Mouse (Mus musculus) ES-E14 (cell line): ENCODE data around the gene Slc43a2. TPM values are rescaled to one million over a fixed set of nuclear protein-coding genes. Genes with fewer than 3 reads are reported as not detected.

ENCODE experiments used
- DNase-seq: peaks from one replicate; pipeline ENCODE4 v3.0.0-alpha.2; 2013; ENCODE audit warnings: low read depth, low spot score
- H3K27ac ChIP-seq: 2 replicates; pipeline ENCODE4 v1.5.1; 2012; ENCODE audit warnings: low read depth, mild to moderate bottlenecking, low read length, moderate library complexity, mixed read lengths; ENCODE audit not compliant: poor library complexity, insufficient read depth, severe bottlenecking
- H3K36me3 ChIP-seq: 2 replicates; pipeline ENCODE4 v1.6.1; 2012; ENCODE audit warnings: mild to moderate bottlenecking, low read length, moderate library complexity, mixed read lengths; ENCODE audit not compliant: control insufficient read depth, poor library complexity, insufficient read depth, severe bottlenecking
- H3K4me1 ChIP-seq, 2 experiments: fragments of 150-350 bp in 1 of 2; sonication (generic) in 1 of 2; 2 replicates each; pipeline ENCODE4 v1.6.1; 2012; ENCODE audit warnings: low read length in 2 of 2, mild to moderate bottlenecking in 1 of 2, mixed read lengths in 1 of 2; ENCODE audit not compliant: control insufficient read depth in 2 of 2, insufficient read depth in 2 of 2, poor library complexity in 1 of 2
- H3K4me3 ChIP-seq, 2 experiments: fragments of 150-350 bp in 1 of 2; sonication (generic) in 1 of 2; 2 replicates each; pipeline ENCODE4 v1.5.1; 2012; ENCODE audit warnings: low read length in 2 of 2, low read depth in 1 of 2, mild to moderate bottlenecking in 1 of 2, mixed read lengths in 1 of 2; ENCODE audit not compliant: insufficient read depth in 1 of 2, poor library complexity in 1 of 2, severe bottlenecking in 1 of 2
- H3K9ac ChIP-seq: 2 replicates; pipeline ENCODE4 v1.6.1; 2012; ENCODE audit warnings: low read depth, mild to moderate bottlenecking, low read length, mixed read lengths; ENCODE audit not compliant: poor library complexity, insufficient read depth, severe bottlenecking
- H3K9me3 ChIP-seq: fragments of 150-350 bp; sonication (generic); 2 replicates; pipeline ENCODE4 v1.6.1; 2012; ENCODE audit warnings: low read depth, mild to moderate bottlenecking, low read length; ENCODE audit not compliant: control insufficient read depth, insufficient read depth
- CHD2 ChIP-seq: IDR thresholded peaks from 2 replicates; pipeline ENCODE4 v1.6.1; 2014; ENCODE audit warnings: mild to moderate bottlenecking, low read depth, low read length, inconsistent platforms
- HCFC1 ChIP-seq: IDR thresholded peaks from 2 replicates; pipeline ENCODE4 v1.6.1; 2012; ENCODE audit warnings: low read length, inconsistent platforms, borderline replicate concordance; ENCODE audit not compliant: insufficient read depth
- MAFK ChIP-seq: IDR thresholded peaks from 2 replicates; pipeline ENCODE4 v1.6.1; 2014; ENCODE audit warnings: mild to moderate bottlenecking, low read depth, low read length, inconsistent platforms; ENCODE audit not compliant: insufficient read depth
- ZC3H11A ChIP-seq: IDR thresholded peaks from 2 replicates; pipeline ENCODE4 v1.6.1; 2012; ENCODE audit warnings: low read depth, mild to moderate bottlenecking, inconsistent platforms, low read length, borderline replicate concordance
- ZNF384 ChIP-seq: IDR thresholded peaks from 2 replicates; pipeline ENCODE4 v1.6.1; 2012; ENCODE audit warnings: low read depth, low read length, inconsistent platforms
- in situ Hi-C, 2 experiments: fragments of 600-800 bp; cut with MboI; formaldehyde crosslinking; loops; one replicate each; pipeline ENCODE4 v1.15.1; 2025; ENCODE audit warnings: low sequenced_read_pairs in 2 of 2, inconsistent platforms in 1 of 2; ENCODE audit not compliant: unreplicated experiment in 2 of 2
- total RNA-seq: library from RNA; depleted of rRNA; stranded (reverse); fragments of 300-350 nt; gene quantifications from 2 replicates; pipeline ENCODE4 v1.2.3, GENCODE M21; 2012

Slc43a2 gene
- total RNA-seq, 1 experiment: 24.8 TPM

DNA sequence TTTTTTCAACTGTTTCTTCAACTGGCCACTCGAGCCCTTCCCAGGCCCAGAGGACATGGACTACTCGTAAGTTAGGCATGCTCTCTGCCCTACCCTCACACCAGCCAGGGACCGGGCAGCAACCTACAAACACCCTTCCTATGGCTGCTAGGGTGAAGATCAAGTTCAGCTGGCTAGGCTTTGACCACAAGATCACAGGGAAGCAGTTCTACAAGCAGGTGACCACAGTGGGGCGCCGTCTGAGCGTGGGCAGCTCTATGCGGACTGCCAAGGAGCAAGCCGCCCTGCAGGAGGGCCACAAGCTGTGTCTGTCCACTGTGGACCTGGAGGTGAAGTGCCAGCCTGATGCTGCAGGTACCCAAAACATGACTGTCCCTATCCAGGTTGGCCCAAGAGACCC lies 31.3 kb downstream of the Slc43a2 start:
- in situ Hi-C loops: no loop called here
- no peaks in the 10 kb centered on the region for H3K9me3 ChIP-seq
- H3K9ac ChIP-seq: no peak overlapping the region

DNA sequence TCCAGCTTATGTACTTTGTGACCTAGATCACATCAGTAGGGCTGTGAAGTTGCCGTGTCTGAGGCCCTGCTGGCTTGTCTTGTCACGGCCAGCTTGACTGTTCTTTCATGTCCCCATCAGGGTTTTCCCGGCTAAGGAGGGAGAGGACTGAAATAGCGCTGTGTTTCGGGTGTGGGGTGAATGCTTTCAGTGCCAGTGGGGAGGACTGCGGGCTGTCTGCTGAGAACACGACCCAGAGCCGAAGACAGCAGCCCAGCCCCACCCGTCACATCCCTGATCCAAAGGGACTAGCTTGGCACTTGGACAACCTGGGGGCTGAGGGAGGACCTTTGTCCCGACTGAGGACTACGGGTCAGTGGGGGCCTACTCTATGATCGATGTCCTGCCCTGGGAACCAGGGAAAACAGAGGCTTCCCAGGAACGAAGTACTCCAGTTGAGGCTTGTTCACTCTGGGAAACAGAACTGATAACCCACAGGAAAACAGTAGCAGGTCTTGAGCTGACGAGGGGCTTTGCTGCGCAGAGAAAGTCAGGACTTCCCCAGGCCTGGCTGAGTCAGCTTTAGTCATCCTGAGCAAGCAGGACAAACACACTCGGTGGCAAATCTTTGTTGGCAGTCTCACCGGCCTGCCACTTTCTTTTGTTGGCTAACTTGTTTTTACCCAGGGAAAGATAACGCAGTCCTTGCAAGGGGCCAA lies 32.5 kb downstream of the Slc43a2 start:
- Histone ChIP-seq H3K4me3 (no peak overlapping the region), H3K9me3 (no peaks in the 10 kb centered on the region), H3K27ac (no peak overlapping the region), H3K4me1 (peaks cover 0 to 2% of the 10 kb centered on the region in 2 experiments; a peak in 1 of 4 replicates), H3K9ac (no peak overlapping the region), H3K36me3 (peaks cover 21% of the 10 kb centered on the region; the same call in 1 of the 2 replicates)
- DNase-seq: no peak
- in situ Hi-C loops: no loop called here
- no peak for TF ChIP-seq CHD2
- TF ChIP-seq MAFK: no peak
- no peak for TF ChIP-seq HCFC1
- TF ChIP-seq ZC3H11A: no peak
- TF ChIP-seq ZNF384: no peak

More for the DNA sequence above, 31.3 kb downstream of the Slc43a2 start:
- Histone ChIP-seq H3K4me1 (peaks cover 0 to 2% of the 10 kb centered on the region in 2 experiments; a peak in 1 of 4 replicates), H3K4me3 (no peak overlapping the region), H3K36me3 (peaks cover 17% of the 10 kb centered on the region; the same call in 1 of the 2 replicates), H3K27ac (no peak overlapping the region)
- DNase-seq: no peak
- TF ChIP-seq ZNF384: no peak
- no peak for TF ChIP-seq ZC3H11A
- TF ChIP-seq HCFC1: no peak
- no peak for TF ChIP-seq CHD2
- TF ChIP-seq MAFK: no peak

DNA sequence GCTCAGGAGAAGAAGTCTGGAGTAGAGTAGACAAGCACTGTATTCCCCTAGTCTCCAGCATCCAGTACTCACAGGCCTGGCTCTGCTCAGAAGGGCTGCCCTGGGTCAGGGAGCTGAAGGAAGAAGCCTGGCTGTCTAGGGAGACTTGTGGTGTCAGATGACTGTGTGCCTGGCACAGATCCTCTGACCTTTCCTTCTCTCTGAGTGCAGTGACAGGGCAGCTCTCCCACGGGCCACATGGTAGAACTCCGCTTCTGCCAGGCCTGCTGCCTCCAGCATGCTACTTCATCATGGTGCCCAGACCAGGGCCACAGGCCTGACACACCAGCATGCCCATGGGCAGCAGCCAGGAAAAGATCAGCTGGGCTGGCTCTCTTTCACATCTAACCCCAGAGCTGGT lies 34.4 kb downstream of the Slc43a2 start:
- TF ChIP-seq ZNF384 (no peak), MAFK (no peak), HCFC1 (no peak), ZC3H11A (no peak), CHD2 (no peak)
- no peak for DNase-seq
- no peak overlapping the region for H3K27ac ChIP-seq
- H3K4me1 ChIP-seq: no peaks in the 10 kb centered on the region
- peaks cover 19% of the 10 kb centered on the region; the same call in 1 of the 2 replicates for H3K36me3 ChIP-seq
- in situ Hi-C loops: no loop called here
- no peak overlapping the region for H3K4me3 ChIP-seq
- H3K9me3 ChIP-seq: no peaks in the 10 kb centered on the region
- H3K9ac ChIP-seq: no peak overlapping the region

DNA sequence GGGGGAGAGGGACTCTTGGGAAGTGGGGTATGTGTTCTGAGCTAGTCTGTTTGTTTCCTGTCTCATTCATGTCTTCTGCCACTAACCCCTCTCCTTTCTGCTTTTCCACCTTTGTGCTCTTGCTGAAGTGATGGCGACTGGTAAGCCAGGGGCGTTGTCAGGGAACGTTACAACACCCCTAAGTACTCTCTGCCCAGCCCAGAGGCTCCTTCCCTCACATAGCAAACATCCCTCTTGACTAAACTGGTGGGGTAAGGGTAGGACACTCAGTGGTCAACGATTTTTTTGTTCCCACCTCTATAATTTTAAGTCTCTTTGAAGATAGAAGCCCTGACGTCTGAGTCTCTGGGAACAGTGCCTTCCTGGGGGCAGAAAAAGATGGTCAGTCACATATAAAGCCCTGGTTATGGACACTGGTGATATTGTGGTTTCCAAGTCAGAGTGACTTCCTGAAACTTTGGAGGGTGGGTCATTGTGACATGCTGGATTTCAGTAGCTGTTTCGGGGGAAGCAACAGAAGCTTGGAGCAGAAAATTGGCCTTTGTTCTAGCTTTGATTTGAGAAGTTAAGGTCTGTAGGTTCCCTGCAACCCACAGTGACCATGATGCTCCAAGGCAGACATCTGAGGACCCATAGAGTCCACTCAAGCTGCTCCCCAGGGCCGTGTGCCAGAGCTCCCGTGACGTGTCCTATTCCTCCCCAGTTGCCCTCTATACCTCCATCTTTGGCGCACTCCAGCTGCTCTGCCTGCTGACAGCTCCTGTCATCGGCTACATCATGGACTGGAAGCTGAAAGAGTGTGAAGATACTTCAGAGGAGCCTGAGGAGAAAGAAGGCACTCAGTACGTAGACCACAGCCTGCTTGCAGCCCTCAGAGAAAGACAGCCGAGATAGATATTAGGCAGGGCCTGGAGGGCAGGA lies 35.0 kb downstream of the Slc43a2 start:
- in situ Hi-C loops: no loop called here
- Histone ChIP-seq H3K9ac (no peak overlapping the region), H3K4me3 (no peak overlapping the region), H3K36me3 (peaks cover 19% of the 10 kb centered on the region; the same call in 1 of the 2 replicates), H3K4me1 (no peaks in the 10 kb centered on the region; a peak in 1 of 4 replicates), H3K9me3 (no peaks in the 10 kb centered on the region), H3K27ac (no peak overlapping the region)
- TF ChIP-seq MAFK (no peak), ZNF384 (no peak), HCFC1 (no peak), ZC3H11A (no peak), CHD2 (no peak)
- DNase-seq: no peak
